Mouse (Mus musculus) MEL (cell line): ENCODE data around the gene Calhm4. TPM values are rescaled to one million over a fixed set of nuclear protein-coding genes. Genes with fewer than 3 reads are reported as not detected.
A peak's percentile ranks its signal among the peaks of the same experiment; 100 is the strongest.

Source experiments
- DNase-seq: peaks from one replicate; pipeline ENCODE4 v3.0.0; 2011; ENCODE audit warnings: low read depth, low spot score
- H3K27ac ChIP-seq: 2 replicates; pipeline ENCODE4 v1.5.1; 2012; ENCODE audit warnings: low read depth, mild to moderate bottlenecking, control low read depth, low read length, moderate library complexity; ENCODE audit not compliant: control insufficient read depth
- H3K27me3 ChIP-seq, 2 experiments: fragments of 150-350 bp in 1 of 2; sonication (generic) in 1 of 2; 2 replicates each; pipeline ENCODE4 v1.6.1; 2012; ENCODE audit warnings: low read length in 2 of 2, mild to moderate bottlenecking in 2 of 2, improper control_type of control experiment in 1 of 2, moderate library complexity in 1 of 2; ENCODE audit not compliant: insufficient read depth in 2 of 2, control insufficient read depth in 1 of 2
- H3K36me3 ChIP-seq, 2 experiments: 2 replicates each; pipeline ENCODE4 v1.6.1; 2012 to 2014; ENCODE audit warnings: low read length in 2 of 2, improper control_type of control experiment in 1 of 2, inconsistent platforms in 1 of 2, mild to moderate bottlenecking in 1 of 2; ENCODE audit not compliant: insufficient read depth in 2 of 2, control insufficient read depth in 1 of 2
- H3K4me1 ChIP-seq, 2 experiments: fragments of 150-350 bp in 1 of 2; sonication (generic) in 1 of 2; 2 replicates each; pipeline ENCODE4 v1.6.1; 2012; ENCODE audit warnings: low read length in 2 of 2, improper control_type of control experiment in 1 of 2, mild to moderate bottlenecking in 1 of 2; ENCODE audit not compliant: insufficient read depth in 2 of 2, control insufficient read depth in 1 of 2
- H3K4me3 ChIP-seq, 2 experiments: fragments of 150-350 bp in 1 of 2; sonication (generic) in 1 of 2; 2 replicates each; pipeline ENCODE4 v1.5.1; 2012; ENCODE audit warnings: low read depth in 2 of 2, low read length in 2 of 2, mild to moderate bottlenecking in 2 of 2, moderate library complexity in 2 of 2, control low read depth in 1 of 2, improper control_type of control experiment in 1 of 2; ENCODE audit not compliant: control insufficient read depth in 1 of 2, insufficient read depth in 1 of 2
- H3K79me2 ChIP-seq: 2 replicates; pipeline ENCODE4 v1.6.1; 2012; ENCODE audit warnings: mild to moderate bottlenecking, low read length, moderate library complexity; ENCODE audit not compliant: control insufficient read depth, poor library complexity, insufficient read depth
- H3K9ac ChIP-seq: 2 replicates; pipeline ENCODE4 v1.6.1; 2012; ENCODE audit warnings: low read depth, mild to moderate bottlenecking, control low read depth, low read length, moderate library complexity; ENCODE audit not compliant: control insufficient read depth, poor library complexity, severe bottlenecking
- H3K9me3 ChIP-seq: fragments of 150-350 bp; sonication (generic); replicated peaks from 2 replicates; pipeline ENCODE4 v1.6.1; 2012; ENCODE audit warnings: mild to moderate bottlenecking, low read length, improper control_type of control experiment, moderate library complexity; ENCODE audit not compliant: insufficient read depth
- BHLHE40 ChIP-seq: IDR thresholded peaks from 2 replicates; pipeline ENCODE4 v1.6.1; 2012; ENCODE audit warnings: low read depth, mild to moderate bottlenecking, inconsistent platforms, low read length, improper control_type of control experiment, borderline replicate concordance
- CHD1 ChIP-seq: IDR thresholded peaks from 2 replicates; pipeline ENCODE4 v1.6.1; 2012; ENCODE audit warnings: low read depth, mild to moderate bottlenecking, inconsistent platforms, low read length, improper control_type of control experiment
- CHD2 ChIP-seq: IDR thresholded peaks from 2 replicates; pipeline ENCODE4 v1.6.1; 2011; ENCODE audit warnings: low read length, improper control_type of control experiment
- CTCF ChIP-seq, 3 experiments: IDR thresholded peaks in 2 of 3; conservative IDR thresholded peaks in 1 of 3; 2 replicates each; pipeline ENCODE4 v1.5.1; 2011 to 2012; ENCODE audit warnings: low read length in 3 of 3, low read depth in 2 of 3, mild to moderate bottlenecking in 2 of 3, improper control_type of control experiment in 1 of 3, inconsistent platforms in 1 of 3, mixed read lengths in 1 of 3, moderate library complexity in 1 of 3; ENCODE audit not compliant: control insufficient read depth in 1 of 3, insufficient read depth in 1 of 3, poor library complexity in 1 of 3, severe bottlenecking in 1 of 3
- E2F4 ChIP-seq: IDR thresholded peaks from 2 replicates; pipeline ENCODE4 v1.6.1; 2011; ENCODE audit warnings: low read depth, low read length, improper control_type of control experiment, borderline replicate concordance
- EP300 ChIP-seq, 2 experiments: IDR thresholded peaks; 2 replicates each; pipeline ENCODE4 v1.6.1; 2011; ENCODE audit warnings: improper control_type of control experiment in 2 of 2, low read length in 2 of 2, low read depth in 1 of 2, mild to moderate bottlenecking in 1 of 2
- ETS1 ChIP-seq: IDR thresholded peaks from 2 replicates; pipeline ENCODE4 v1.6.1; 2012; ENCODE audit warnings: low read depth, mild to moderate bottlenecking, inconsistent platforms, low read length, improper control_type of control experiment, moderate library complexity
- GABPA ChIP-seq: IDR thresholded peaks from 2 replicates; pipeline ENCODE4 v1.6.1; 2012; ENCODE audit warnings: low read depth, mild to moderate bottlenecking, inconsistent platforms, low read length, improper control_type of control experiment, moderate library complexity
- GATA1 ChIP-seq: IDR thresholded peaks from 2 replicates; pipeline ENCODE4 v1.6.1; 2011; ENCODE audit warnings: low read depth, low read length, improper control_type of control experiment
- HCFC1 ChIP-seq: IDR thresholded peaks from 2 replicates; pipeline ENCODE4 v1.6.1; 2012; ENCODE audit warnings: low read depth, mild to moderate bottlenecking, inconsistent platforms, low read length, improper control_type of control experiment, moderate library complexity
- JUND ChIP-seq: IDR thresholded peaks from 2 replicates; pipeline ENCODE4 v1.6.1; 2011; ENCODE audit warnings: low read depth, mild to moderate bottlenecking, improper control_type of control experiment, low read length
- KAT2A ChIP-seq: conservative IDR thresholded peaks from 2 replicates; pipeline ENCODE4 v1.6.1; 2012; ENCODE audit warnings: low read depth, low read length, improper control_type of control experiment, inconsistent platforms
- MAFK ChIP-seq: IDR thresholded peaks from 2 replicates; pipeline ENCODE4 v1.6.1; 2011; ENCODE audit warnings: low read depth, mild to moderate bottlenecking, low read length, improper control_type of control experiment, borderline replicate concordance
- MAX ChIP-seq: IDR thresholded peaks from 2 replicates; pipeline ENCODE4 v1.6.1; 2011; ENCODE audit warnings: low read length, improper control_type of control experiment
- MAZ ChIP-seq: IDR thresholded peaks from 2 replicates; pipeline ENCODE4 v1.6.1; 2012; ENCODE audit warnings: low read depth, mild to moderate bottlenecking, inconsistent platforms, low read length, improper control_type of control experiment
- MEF2A ChIP-seq: IDR thresholded peaks from 2 replicates; pipeline ENCODE4 v1.6.1; 2014; ENCODE audit warnings: low read depth, mild to moderate bottlenecking, inconsistent platforms, low read length, improper control_type of control experiment; ENCODE audit not compliant: poor library complexity, insufficient replicate concordance, severe bottlenecking; ENCODE audit errors: extremely low read depth
- MXI1 ChIP-seq: IDR thresholded peaks from 2 replicates; pipeline ENCODE4 v1.6.1; 2011; ENCODE audit warnings: mild to moderate bottlenecking, low read depth, low read length, improper control_type of control experiment
- MYB ChIP-seq: IDR thresholded peaks from 2 replicates; pipeline ENCODE4 v1.6.1; 2011; ENCODE audit warnings: mild to moderate bottlenecking, low read depth, low read length, improper control_type of control experiment
- MYC ChIP-seq: IDR thresholded peaks from 2 replicates; pipeline ENCODE4 v1.6.1; 2011; ENCODE audit warnings: low read depth, mild to moderate bottlenecking, low read length, improper control_type of control experiment, moderate library complexity
- NELFE ChIP-seq: IDR thresholded peaks from 2 replicates; pipeline ENCODE4 v1.6.1; 2011; ENCODE audit warnings: low read depth, low read length, improper control_type of control experiment
- NRF1 ChIP-seq: IDR thresholded peaks from 2 replicates; pipeline ENCODE4 v1.6.1; 2014; ENCODE audit warnings: low read depth, mild to moderate bottlenecking, inconsistent platforms, low read length, improper control_type of control experiment, moderate library complexity; ENCODE audit not compliant: poor library complexity, insufficient read depth, severe bottlenecking
- POLR2A ChIP-seq, 2 experiments: IDR thresholded peaks; 2 replicates each; pipeline ENCODE4 v1.6.1; 2011 to 2012; ENCODE audit warnings: low read length in 2 of 2, mild to moderate bottlenecking in 2 of 2, control low read depth in 1 of 2, improper control_type of control experiment in 1 of 2, low read depth in 1 of 2, moderate library complexity in 1 of 2; ENCODE audit not compliant: control insufficient read depth in 1 of 2, insufficient read depth in 1 of 2, poor library complexity in 1 of 2
- POLR2AphosphoS2 ChIP-seq: IDR thresholded peaks from 2 replicates; pipeline ENCODE4 v1.6.1; 2011; ENCODE audit warnings: low read length, improper control_type of control experiment
- POLR2AphosphoS5 ChIP-seq: IDR thresholded peaks from 2 replicates; pipeline ENCODE4 v1.6.1; 2012; ENCODE audit warnings: low read depth, borderline replicate concordance, mild to moderate bottlenecking, inconsistent platforms, low read length, moderate library complexity, mixed read lengths
- RAD21 ChIP-seq: IDR thresholded peaks from 2 replicates; pipeline ENCODE4 v1.6.1; 2011; ENCODE audit warnings: mild to moderate bottlenecking, low read depth, low read length, improper control_type of control experiment
- RCOR1 ChIP-seq: IDR thresholded peaks from 2 replicates; pipeline ENCODE4 v1.6.1; 2012; ENCODE audit warnings: low read depth, mild to moderate bottlenecking, inconsistent platforms, low read length, improper control_type of control experiment
- SIN3A ChIP-seq: IDR thresholded peaks from 2 replicates; pipeline ENCODE4 v1.6.1; 2012; ENCODE audit warnings: low read length, improper control_type of control experiment, inconsistent platforms
- SMC3 ChIP-seq: IDR thresholded peaks from 2 replicates; pipeline ENCODE4 v1.6.1; 2011; ENCODE audit warnings: low read depth, low read length, improper control_type of control experiment
- TAL1 ChIP-seq: IDR thresholded peaks from 2 replicates; pipeline ENCODE4 v1.6.1; 2012; ENCODE audit warnings: mild to moderate bottlenecking, inconsistent platforms, low read length, moderate library complexity, mixed read lengths
- TBP ChIP-seq: IDR thresholded peaks from 2 replicates; pipeline ENCODE4 v1.8.0; 2011; ENCODE audit warnings: low read depth, low read length, improper control_type of control experiment
- TCF12 ChIP-seq: IDR thresholded peaks from 2 replicates; pipeline ENCODE4 v1.6.1; 2014; ENCODE audit warnings: low read depth, mild to moderate bottlenecking, inconsistent platforms, low read length, improper control_type of control experiment, moderate library complexity
- UBTF ChIP-seq: IDR thresholded peaks from 2 replicates; pipeline ENCODE4 v1.6.1; 2012; ENCODE audit warnings: low read depth, mild to moderate bottlenecking, inconsistent platforms, low read length, improper control_type of control experiment, moderate library complexity, borderline replicate concordance; ENCODE audit not compliant: insufficient read depth
- USF1 ChIP-seq: IDR thresholded peaks from 2 replicates; pipeline ENCODE4 v1.6.1; 2014; ENCODE audit warnings: low read depth, mild to moderate bottlenecking, inconsistent platforms, low read length, improper control_type of control experiment, moderate library complexity
- USF2 ChIP-seq, 2 experiments: IDR thresholded peaks; 2 replicates each; pipeline ENCODE4 v1.6.1; 2011 to 2012; ENCODE audit warnings: improper control_type of control experiment in 2 of 2, low read length in 2 of 2, borderline replicate concordance in 1 of 2, inconsistent platforms in 1 of 2, low read depth in 1 of 2, mild to moderate bottlenecking in 1 of 2; ENCODE audit not compliant: insufficient read depth in 1 of 2
- ZC3H11A ChIP-seq: IDR thresholded peaks from 2 replicates; pipeline ENCODE4 v1.6.1; 2012; ENCODE audit warnings: low read depth, mild to moderate bottlenecking, inconsistent platforms, low read length, improper control_type of control experiment
- ZKSCAN1 ChIP-seq: IDR thresholded peaks from 2 replicates; pipeline ENCODE4 v1.6.1; 2012; ENCODE audit warnings: low read depth, mild to moderate bottlenecking, inconsistent platforms, low read length, improper control_type of control experiment, moderate library complexity
- ZMIZ1 ChIP-seq: IDR thresholded peaks from 2 replicates; pipeline ENCODE4 v1.6.1; 2012; ENCODE audit warnings: low read depth, mild to moderate bottlenecking, inconsistent platforms, low read length, improper control_type of control experiment, moderate library complexity
- ZNF384 ChIP-seq: IDR thresholded peaks from 2 replicates; pipeline ENCODE4 v1.6.1; 2012; ENCODE audit warnings: low read depth, mild to moderate bottlenecking, inconsistent platforms, low read length, improper control_type of control experiment
- polyA plus RNA-seq, 2 experiments: library from polyadenylated mRNA; stranded (reverse) in 1 of 2; unstranded in 1 of 2; fragments of >175 nt in 1 of 2; fragments of >200 nt in 1 of 2; gene quantifications; 2 replicates each; pipeline versions ENCODE4 v1.2.1 to v1.2.4; 2012; ENCODE audit warnings: low replicate concordance in 2 of 2, low read depth in 1 of 2; ENCODE audit not compliant: insufficient read length in 2 of 2, insufficient read depth in 1 of 2, missing spikeins in 1 of 2
- total RNA-seq: library from RNA; depleted of rRNA; stranded (reverse); fragments of 300-350 nt; gene quantifications from 2 replicates; pipeline ENCODE4 v1.2.3, GENCODE M21; 2012

Calhm4 gene
- total and polyA plus RNA-seq, 3 experiments, result not detected

GRCm38 (mm10) chr10:34036587-34036986 is 7.5 kb downstream of the Calhm4 start:
- no peak overlapping the region for H3K4me3 ChIP-seq
- no peak overlapping the region for H3K27ac ChIP-seq
- no peaks in the 10 kb centered on the region for H3K79me2 ChIP-seq
- no peaks in the 10 kb centered on the region for H3K9me3 ChIP-seq
- H3K9ac ChIP-seq, result no peak overlapping the region
- peak; percentile 65 for DNase-seq
- H3K36me3 ChIP-seq, result no peaks in the 10 kb centered on the region
- no peaks in the 10 kb centered on the region for H3K4me1 ChIP-seq
- peaks cover 2 to 7% of the 10 kb centered on the region in 2 experiments for H3K27me3 ChIP-seq
- TF ChIP-seq ETS1 (no peak), CTCF (IDR thresholded peaks at IDR 0.05 in 2 of 3, conservative IDR thresholded peaks at IDR 0.05 in 1 of 3; ENCODE audit: control insufficient read depth in 1 of 3, insufficient read depth in 1 of 3, low read depth in 2 of 3, low read length in 3 of 3, poor library complexity in 1 of 3, severe bottlenecking in 1 of 3) (peak; percentile 22 to 88 (median 78); a peak in 5 of 6 replicates), ZC3H11A (peak; percentile 63), NRF1 (no peak), EP300 (IDR thresholded peaks at IDR 0.05; ENCODE audit: low read depth in 1 of 2, low read length in 2 of 2) (0 out of 4 replicates have a peak, but pooled peaks of 1 of the 2 experiments have one; percentile 14), HCFC1 (no peak), MYB (no peak), MEF2A (no peak), CHD1 (no peak), KAT2A (no peak), RAD21 (peak; percentile 79), GATA1 (0 out of 2 replicates have a peak, but pooled peaks have one; percentile 16), TCF12 (no peak), JUND (0 out of 2 replicates have a peak, but pooled peaks have one; percentile 26), POLR2A (IDR thresholded peaks at IDR 0.05; ENCODE audit: control insufficient read depth in 1 of 2, insufficient read depth in 1 of 2, low read depth in 1 of 2, low read length in 2 of 2, poor library complexity in 1 of 2) (no peak), ZKSCAN1 (no peak), SMC3 (peak; percentile 87), BHLHE40 (peak; percentile 42; the same call in 1 of the 2 replicates), TAL1 (no peak), USF1 (no peak), MAFK (no peak), MAZ (no peak), MYC (no peak), UBTF (no peak), GABPA (no peak), TBP (no peak), NELFE (no peak), SIN3A (no peak), POLR2AphosphoS5 (no peak), ZMIZ1 (no peak), POLR2AphosphoS2 (no peak), USF2 (IDR thresholded peaks at IDR 0.05; ENCODE audit: borderline replicate concordance in 1 of 2, insufficient read depth in 1 of 2, low read depth in 1 of 2, low read length in 2 of 2) (no peak), E2F4 (no peak), MXI1 (no peak), RCOR1 (no peak), ZNF384 (peak; percentile 14; the same call in 1 of the 2 replicates), CHD2 (no peak), MAX (no peak)
